Mouse (Mus musculus): ENCODE data around the gene Ano1. TPM values are rescaled to one million over a fixed set of nuclear protein-coding genes. Genes with fewer than 3 reads are reported as not detected.

Ano1 gene
- polyA plus RNA-seq, 1 experiment = 13.4 TPM

- DNase-seq (ENCODE audit: low read depth) = no peak
- TF ChIP-seq POLR2A (IDR thresholded peaks at IDR 0.05; ENCODE audit: borderline replicate concordance, extremely low read depth, insufficient read depth, insufficient read length, poor library complexity, severe bottlenecking) = no peak
- no peak for TF ChIP-seq CTCF (IDR thresholded peaks at IDR 0.05; ENCODE audit: borderline replicate concordance, extremely low read depth, insufficient read depth, insufficient read length)
Observed at GRCm38 (mm10) chr7:144634450-144634849, 117.3 kb downstream of the Ano1 start.

- DNase-seq (ENCODE audit: low read depth) = no peak
- TF ChIP-seq CTCF (IDR thresholded peaks at IDR 0.05; ENCODE audit: borderline replicate concordance, extremely low read depth, insufficient read depth, insufficient read length) (no peak), POLR2A (IDR thresholded peaks at IDR 0.05; ENCODE audit: borderline replicate concordance, extremely low read depth, insufficient read depth, insufficient read length, poor library complexity, severe bottlenecking) (no peak)
Observed at GRCm38 (mm10) chr7:144632321-144632720, 119.5 kb downstream of the Ano1 start.

DNA sequence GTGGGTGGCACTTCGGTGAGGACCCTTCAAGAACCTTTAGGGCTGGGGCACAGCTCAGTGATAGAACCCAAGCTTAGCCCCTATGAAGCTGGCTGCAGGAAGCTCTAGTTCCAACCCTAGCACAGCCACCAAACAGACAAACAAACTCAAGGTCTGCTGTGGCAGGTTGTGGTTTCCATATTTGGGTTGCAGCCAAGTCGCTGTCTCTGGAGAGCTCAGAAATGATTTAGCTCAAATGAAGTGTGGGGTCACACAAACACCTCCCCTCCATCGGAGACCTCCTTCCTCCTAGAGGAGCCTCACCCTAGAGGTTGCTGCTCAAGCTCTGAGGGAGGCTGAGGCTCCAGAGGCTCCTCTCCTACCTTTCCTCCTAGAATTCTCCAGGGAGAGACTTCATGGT, 121.2 kb downstream of the Ano1 start:
- DNase-seq (ENCODE audit: low read depth) = no peak

DNA sequence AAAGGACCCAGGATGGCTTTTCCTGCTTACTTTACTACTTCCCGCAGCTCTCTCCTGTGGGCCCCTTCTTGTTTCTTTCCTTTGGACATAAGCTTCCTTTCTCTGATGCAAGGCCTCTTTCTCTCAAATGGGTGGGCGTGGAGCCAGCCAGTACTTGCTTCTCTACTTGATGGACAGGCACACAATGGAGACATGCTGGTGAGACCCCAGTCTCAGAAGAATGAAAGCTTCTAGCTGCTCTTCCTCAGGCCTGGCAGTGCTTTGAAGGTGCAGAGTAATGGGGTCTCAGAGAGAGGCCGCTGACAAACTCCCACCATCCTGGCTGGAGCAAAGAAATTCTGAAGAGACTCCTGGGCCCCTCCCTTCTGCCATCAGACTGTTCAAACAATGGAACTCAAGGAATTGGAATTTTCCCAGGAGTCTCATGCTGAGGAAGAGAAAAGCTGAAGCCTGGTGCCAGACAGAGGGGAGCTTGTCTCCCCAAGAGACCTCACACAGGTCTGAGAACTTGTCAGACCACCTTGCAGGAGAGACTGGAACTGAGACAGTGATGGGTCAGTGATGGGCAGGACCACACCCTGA, 123.3 kb downstream of the Ano1 start:
- peak; percentile 98 for DNase-seq (ENCODE audit: low read depth)
- TF ChIP-seq CTCF (IDR thresholded peaks at IDR 0.05; ENCODE audit: borderline replicate concordance, extremely low read depth, insufficient read depth, insufficient read length) = no peak
- TF ChIP-seq POLR2A (IDR thresholded peaks at IDR 0.05; ENCODE audit: borderline replicate concordance, extremely low read depth, insufficient read depth, insufficient read length, poor library complexity, severe bottlenecking) = no peak

More for the DNA sequence above, 121.2 kb downstream of the Ano1 start:
- no peak for TF ChIP-seq POLR2A (IDR thresholded peaks at IDR 0.05; ENCODE audit: borderline replicate concordance, extremely low read depth, insufficient read depth, insufficient read length, poor library complexity, severe bottlenecking)
- no peak for TF ChIP-seq CTCF (IDR thresholded peaks at IDR 0.05; ENCODE audit: borderline replicate concordance, extremely low read depth, insufficient read depth, insufficient read length)

DNA sequence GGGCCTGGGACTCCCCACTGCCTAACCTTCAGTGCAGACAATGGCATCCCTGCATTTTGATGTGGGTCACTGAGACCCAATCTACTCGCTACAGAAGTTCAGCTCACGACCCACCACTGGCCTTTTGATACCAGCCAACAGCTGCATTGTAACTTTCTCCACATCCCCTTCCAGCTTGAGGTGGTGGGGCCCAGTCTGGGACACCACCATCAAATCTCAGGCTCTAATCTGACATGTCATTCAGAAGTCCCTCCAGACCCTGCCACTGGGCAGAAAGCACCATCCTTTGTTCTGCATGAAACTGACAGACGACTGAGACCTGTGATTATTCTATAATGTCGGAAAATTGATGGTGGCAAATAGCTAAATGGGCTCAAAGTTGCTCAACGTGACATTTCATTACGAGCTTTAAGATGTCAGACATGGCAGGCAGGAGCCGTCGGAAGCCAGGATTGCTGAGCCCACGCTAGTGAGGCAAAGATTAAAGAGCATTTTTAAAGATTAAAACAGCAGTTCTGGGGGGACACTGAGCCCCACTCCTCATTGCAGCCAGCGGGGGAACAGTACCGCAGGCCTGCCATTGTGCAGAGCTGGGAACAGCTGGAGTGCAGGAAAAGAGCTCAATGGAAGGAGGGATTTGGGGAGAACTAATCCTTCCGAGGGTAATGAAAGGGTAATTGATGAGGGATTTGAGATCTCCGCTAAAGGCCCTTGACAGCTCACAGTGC, 124.0 kb downstream of the Ano1 start:
- TF ChIP-seq POLR2A (IDR thresholded peaks at IDR 0.05; ENCODE audit: borderline replicate concordance, extremely low read depth, insufficient read depth, insufficient read length, poor library complexity, severe bottlenecking) (no peak), CTCF (IDR thresholded peaks at IDR 0.05; ENCODE audit: borderline replicate concordance, extremely low read depth, insufficient read depth, insufficient read length) (no peak)
- no peak for DNase-seq (ENCODE audit: low read depth)

- DNase-seq (ENCODE audit: low read depth) = peak; percentile 15
- TF ChIP-seq POLR2A (IDR thresholded peaks at IDR 0.05; ENCODE audit: borderline replicate concordance, extremely low read depth, insufficient read depth, insufficient read length, poor library complexity, severe bottlenecking) = no peak
- TF ChIP-seq CTCF (IDR thresholded peaks at IDR 0.05; ENCODE audit: borderline replicate concordance, extremely low read depth, insufficient read depth, insufficient read length) = no peak
Observed at GRCm38 (mm10) chr7:144626042-144626441, 125.7 kb downstream of the Ano1 start.

DNA sequence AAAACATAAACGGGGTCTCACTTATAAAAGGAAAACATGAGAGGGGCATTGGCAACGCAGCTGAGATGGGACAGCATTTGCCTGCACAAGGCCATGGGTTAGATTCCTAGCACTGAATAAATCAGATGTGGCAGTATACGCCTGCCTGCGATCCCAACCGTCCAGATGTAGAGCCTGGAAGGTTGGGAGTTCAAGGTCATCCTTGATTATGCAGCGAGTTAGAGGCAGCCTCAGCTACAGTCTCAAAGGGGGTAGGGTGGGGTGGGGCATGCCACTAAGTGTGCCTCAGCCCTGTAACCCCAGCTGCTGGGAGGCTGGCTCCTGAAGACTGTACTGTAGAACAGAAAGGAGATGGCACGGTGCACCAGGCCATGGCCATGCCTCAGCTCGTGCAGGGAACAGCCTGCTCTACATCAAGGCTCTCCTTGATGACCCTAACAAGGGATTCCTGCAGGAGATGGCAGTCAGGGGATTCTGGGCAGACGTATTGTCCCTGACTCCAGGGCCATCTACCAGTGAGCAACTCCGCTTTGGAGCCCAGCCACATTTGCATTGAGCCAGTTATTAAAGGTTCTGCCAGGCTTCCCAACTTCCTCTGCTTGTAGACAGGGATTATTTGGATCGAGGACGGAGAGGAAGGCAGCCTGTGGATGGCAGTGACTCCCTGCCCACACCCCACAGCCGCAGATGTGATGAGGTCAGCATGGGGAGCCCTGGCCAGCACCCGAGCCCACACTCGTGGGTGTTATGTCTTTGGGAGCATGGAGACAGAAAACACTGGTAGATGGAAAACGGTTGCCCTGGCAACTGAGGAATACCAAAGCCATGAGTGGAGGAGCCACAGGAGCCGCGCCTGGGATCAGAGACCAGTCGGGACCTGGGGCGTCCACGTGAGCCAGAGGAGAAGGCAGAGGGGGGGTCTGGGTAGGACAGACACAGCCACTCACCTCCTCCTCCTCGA, 130.8 kb downstream of the Ano1 start:
- no peak for TF ChIP-seq POLR2A (IDR thresholded peaks at IDR 0.05; ENCODE audit: borderline replicate concordance, extremely low read depth, insufficient read depth, insufficient read length, poor library complexity, severe bottlenecking)
- TF ChIP-seq CTCF (IDR thresholded peaks at IDR 0.05; ENCODE audit: borderline replicate concordance, extremely low read depth, insufficient read depth, insufficient read length) = no peak
- peak; percentile 45 for DNase-seq (ENCODE audit: low read depth)

- DNase-seq (ENCODE audit: low read depth) = no peak
- TF ChIP-seq CTCF (IDR thresholded peaks at IDR 0.05; ENCODE audit: borderline replicate concordance, extremely low read depth, insufficient read depth, insufficient read length) = no peak
- no peak for TF ChIP-seq POLR2A (IDR thresholded peaks at IDR 0.05; ENCODE audit: borderline replicate concordance, extremely low read depth, insufficient read depth, insufficient read length, poor library complexity, severe bottlenecking)
Observed at GRCm38 (mm10) chr7:144620315-144620714, 131.5 kb downstream of the Ano1 start.

DNA sequence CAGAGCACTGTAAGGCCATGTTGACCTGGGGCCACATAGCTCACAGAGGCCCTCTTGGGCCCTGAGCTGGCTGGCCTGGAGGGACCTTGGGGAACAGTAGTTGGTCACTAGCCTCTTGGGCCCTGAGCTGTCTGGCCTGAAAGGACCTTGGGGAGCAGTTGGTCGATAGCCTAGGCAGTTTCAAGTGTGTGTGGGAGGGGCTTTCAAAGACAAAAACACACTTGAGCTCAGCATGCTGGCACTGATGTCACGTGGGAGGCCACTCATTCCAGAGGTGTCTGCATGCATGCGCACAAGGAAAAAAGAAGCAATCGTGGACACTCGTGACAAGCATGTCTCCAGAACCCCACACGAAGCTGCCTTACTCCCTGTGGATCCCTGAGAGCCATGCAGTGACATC, 136.4 kb downstream of the Ano1 start:
- TF ChIP-seq POLR2A (IDR thresholded peaks at IDR 0.05; ENCODE audit: borderline replicate concordance, extremely low read depth, insufficient read depth, insufficient read length, poor library complexity, severe bottlenecking) (no peak), CTCF (IDR thresholded peaks at IDR 0.05; ENCODE audit: borderline replicate concordance, extremely low read depth, insufficient read depth, insufficient read length) (no peak)
- DNase-seq (ENCODE audit: low read depth) = no peak

GRCm38 (mm10) chr7:144612829-144613228, 138.9 kb downstream of the Ano1 start:
- no peak for TF ChIP-seq POLR2A (IDR thresholded peaks at IDR 0.05; ENCODE audit: borderline replicate concordance, extremely low read depth, insufficient read depth, insufficient read length, poor library complexity, severe bottlenecking)
- TF ChIP-seq CTCF (IDR thresholded peaks at IDR 0.05; ENCODE audit: borderline replicate concordance, extremely low read depth, insufficient read depth, insufficient read length) = no peak
- no peak for DNase-seq (ENCODE audit: low read depth)

DNA sequence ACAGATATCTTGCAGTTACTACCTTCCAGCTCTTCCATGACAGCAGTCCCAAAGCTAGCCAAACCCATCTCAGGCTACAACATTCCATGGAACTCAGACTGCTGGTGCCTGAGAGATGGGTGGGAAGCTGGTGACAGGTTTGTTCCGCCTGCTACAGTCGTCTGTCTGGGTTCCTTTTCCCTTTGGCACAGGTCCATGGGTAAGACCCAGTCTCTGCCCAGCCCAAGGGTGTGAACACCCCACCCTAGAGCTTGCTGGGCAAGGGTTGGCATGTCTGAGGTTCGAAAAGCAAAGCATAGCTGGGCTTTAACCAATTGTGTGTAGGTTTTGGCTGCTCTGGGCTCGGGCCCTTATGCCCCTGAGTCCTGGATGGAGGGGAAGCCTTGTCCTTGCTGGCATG, 139.4 kb downstream of the Ano1 start:
- TF ChIP-seq POLR2A (IDR thresholded peaks at IDR 0.05; ENCODE audit: borderline replicate concordance, extremely low read depth, insufficient read depth, insufficient read length, poor library complexity, severe bottlenecking) (no peak), CTCF (IDR thresholded peaks at IDR 0.05; ENCODE audit: borderline replicate concordance, extremely low read depth, insufficient read depth, insufficient read length) (no peak)
- no peak for DNase-seq (ENCODE audit: low read depth)
